Mouse (Mus musculus): ENCODE results near the gene Nos1. TPM values are rescaled to one million over a fixed set of nuclear protein-coding genes. Genes with fewer than 3 reads are reported as not detected.
"Not testable (repeated sequence)": the region's sequence is repeated elsewhere in the genome, so short reads cannot be mapped to it uniquely, and the experiment has no call there.

The Nos1 gene
- polyA plus RNA-seq, 1 experiment = 0.06 TPM

GRCm38 (mm10) chr5:117864588-117865300, 83.9 kb downstream of the Nos1 start:
- Histone ChIP-seq H3K27me3 (replicated peaks) (peaks cover 18% of the 10 kb centered on the region), H3K4me3 (replicated peaks) (no peak overlapping the region), H3K9me3 (no peaks in the 10 kb centered on the region), H3K36me3 (replicated peaks; ENCODE audit: low read length) (no peaks in the 10 kb centered on the region), H3K4me1 (no peaks in the 10 kb centered on the region)
- TF ChIP-seq GATA1 (IDR thresholded peaks at IDR 0.05; ENCODE audit: borderline replicate concordance, low read length) = no peak
- TF ChIP-seq FLI1 (IDR thresholded peaks at IDR 0.05; ENCODE audit: low read length) = no peak

GRCm38 (mm10) chr5:117865876-117866275, 85.0 kb downstream of the Nos1 start:
- H3K4me3 ChIP-seq (replicated peaks) = no peak overlapping the region
- no peaks in the 10 kb centered on the region for H3K9me3 ChIP-seq
- TF ChIP-seq FLI1 (IDR thresholded peaks at IDR 0.05; ENCODE audit: low read length) (no peak), GATA1 (IDR thresholded peaks at IDR 0.05; ENCODE audit: borderline replicate concordance, low read length) (no peak)
- no peaks in the 10 kb centered on the region for H3K4me1 ChIP-seq
- H3K36me3 ChIP-seq (replicated peaks; ENCODE audit: low read length) = no peaks in the 10 kb centered on the region
- peaks cover 18% of the 10 kb centered on the region for H3K27me3 ChIP-seq (replicated peaks)

GRCm38 (mm10) chr5:117871614-117872013, 90.8 kb downstream of the Nos1 start:
- Histone ChIP-seq H3K27me3 (replicated peaks) (peaks cover 12% of the 10 kb centered on the region), H3K9me3 (peaks cover 4% of the 10 kb centered on the region), H3K4me1 (no peaks in the 10 kb centered on the region), H3K4me3 (replicated peaks) (no peak overlapping the region), H3K36me3 (replicated peaks; ENCODE audit: low read length) (no peaks in the 10 kb centered on the region)
- TF ChIP-seq GATA1 (IDR thresholded peaks at IDR 0.05; ENCODE audit: borderline replicate concordance, low read length) = no peak
- TF ChIP-seq FLI1 (IDR thresholded peaks at IDR 0.05; ENCODE audit: low read length) = no peak

- TF ChIP-seq FLI1 (IDR thresholded peaks at IDR 0.05; ENCODE audit: low read length) (no peak), GATA1 (IDR thresholded peaks at IDR 0.05; ENCODE audit: borderline replicate concordance, low read length) (no peak)
- no peaks in the 10 kb centered on the region for H3K4me1 ChIP-seq
- peaks cover 25% of the 10 kb centered on the region for H3K9me3 ChIP-seq
- no peak overlapping the region for H3K4me3 ChIP-seq (replicated peaks)
- H3K36me3 ChIP-seq (replicated peaks; ENCODE audit: low read length) = no peaks in the 10 kb centered on the region
- peaks cover 6% of the 10 kb centered on the region for H3K27me3 ChIP-seq (replicated peaks)
These were observed 93.0 kb downstream of the Nos1 start for GRCm38 (mm10) chr5:117873807-117874206.

GRCm38 (mm10) chr5:117874236-117874635, 93.4 kb downstream of the Nos1 start:
- no peaks in the 10 kb centered on the region for H3K36me3 ChIP-seq (replicated peaks; ENCODE audit: low read length)
- H3K27me3 ChIP-seq (replicated peaks) = peaks cover 6% of the 10 kb centered on the region
- no peak overlapping the region for H3K4me3 ChIP-seq (replicated peaks)
- peaks cover 29% of the 10 kb centered on the region for H3K9me3 ChIP-seq
- TF ChIP-seq GATA1 (IDR thresholded peaks at IDR 0.05; ENCODE audit: borderline replicate concordance, low read length) (no peak), FLI1 (IDR thresholded peaks at IDR 0.05; ENCODE audit: low read length) (no peak)
- no peaks in the 10 kb centered on the region for H3K4me1 ChIP-seq

GRCm38 (mm10) chr5:117879136-117879535, 98.3 kb downstream of the Nos1 start:
- TF ChIP-seq FLI1 (IDR thresholded peaks at IDR 0.05; ENCODE audit: low read length) = no peak
- no peak for TF ChIP-seq GATA1 (IDR thresholded peaks at IDR 0.05; ENCODE audit: borderline replicate concordance, low read length)
- Histone ChIP-seq H3K36me3 (replicated peaks; ENCODE audit: low read length) (no peaks in the 10 kb centered on the region), H3K4me1 (no peaks in the 10 kb centered on the region), H3K27me3 (replicated peaks) (no peaks in the 10 kb centered on the region), H3K9me3 (peaks cover 43% of the 10 kb centered on the region), H3K4me3 (replicated peaks) (no peak overlapping the region)

- Histone ChIP-seq H3K9me3 (peaks cover 43% of the 10 kb centered on the region), H3K36me3 (replicated peaks; ENCODE audit: low read length) (no peaks in the 10 kb centered on the region), H3K4me1 (no peaks in the 10 kb centered on the region), H3K4me3 (replicated peaks) (no peak overlapping the region), H3K27me3 (replicated peaks) (no peaks in the 10 kb centered on the region)
- TF ChIP-seq FLI1 (IDR thresholded peaks at IDR 0.05; ENCODE audit: low read length) (no peak), GATA1 (IDR thresholded peaks at IDR 0.05; ENCODE audit: borderline replicate concordance, low read length) (no peak)
These were observed 100.2 kb downstream of the Nos1 start for GRCm38 (mm10) chr5:117880916-117881555.

- H3K27me3 ChIP-seq (replicated peaks); H3K4me1 ChIP-seq; H3K4me3 ChIP-seq (replicated peaks); H3K36me3 ChIP-seq (replicated peaks; ENCODE audit: low read length): not testable (repeated sequence)
- H3K9me3 ChIP-seq = peaks cover 31% of the 10 kb centered on the region
These were observed 101.6 kb downstream of the Nos1 start for GRCm38 (mm10) chr5:117882411-117882810.

- peaks cover 16% of the 10 kb centered on the region for H3K9me3 ChIP-seq
- no peaks in the 10 kb centered on the region for H3K4me1 ChIP-seq
- no peaks in the 10 kb centered on the region for H3K36me3 ChIP-seq (replicated peaks; ENCODE audit: low read length)
- TF ChIP-seq FLI1 (IDR thresholded peaks at IDR 0.05; ENCODE audit: low read length) (no peak), GATA1 (IDR thresholded peaks at IDR 0.05; ENCODE audit: borderline replicate concordance, low read length) (no peak)
- H3K27me3 ChIP-seq (replicated peaks) = peaks cover 4% of the 10 kb centered on the region
- H3K4me3 ChIP-seq (replicated peaks) = no peak overlapping the region
These were observed 104.2 kb downstream of the Nos1 start for GRCm38 (mm10) chr5:117884991-117885390.

GRCm38 (mm10) chr5:117888126-117888525, 107.3 kb downstream of the Nos1 start:
- H3K36me3 ChIP-seq (replicated peaks; ENCODE audit: low read length) = no peaks in the 10 kb centered on the region
- peaks cover 5% of the 10 kb centered on the region; the same call in 1 of the 2 replicates for H3K9me3 ChIP-seq
- TF ChIP-seq FLI1 (IDR thresholded peaks at IDR 0.05; ENCODE audit: low read length) (no peak), GATA1 (IDR thresholded peaks at IDR 0.05; ENCODE audit: borderline replicate concordance, low read length) (no peak)
- no peaks in the 10 kb centered on the region for H3K4me1 ChIP-seq
- H3K4me3 ChIP-seq (replicated peaks) = no peak overlapping the region
- H3K27me3 ChIP-seq (replicated peaks) = peaks cover 5% of the 10 kb centered on the region

Measured in megakaryocyte, embryonic 14.5 days (primary cell).